Mouse (Mus musculus): ENCODE data around the gene Slamf9.

DNA sequence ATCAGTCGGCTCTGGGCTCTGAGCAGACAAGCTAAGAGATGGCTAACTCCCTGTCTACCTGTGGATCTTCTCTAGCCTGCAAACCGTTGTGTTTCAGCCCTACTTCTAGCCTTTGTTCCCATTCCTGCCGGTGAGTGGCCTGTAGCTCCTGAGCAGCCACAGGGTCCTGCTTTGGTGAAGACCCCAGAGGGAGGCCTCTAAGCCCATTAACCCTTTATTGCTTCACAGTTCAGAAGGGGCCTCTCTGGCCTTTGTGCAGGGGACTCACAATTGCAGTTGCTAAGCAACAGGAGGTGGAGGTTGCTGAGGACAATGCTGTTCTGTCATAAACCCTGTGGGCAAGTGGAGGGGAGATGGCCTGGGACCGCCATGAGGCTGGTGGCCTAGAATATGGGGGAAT, 11.1 kb downstream of the Slamf9 start:
- no peak for TF ChIP-seq CTCF (IDR thresholded peaks at IDR 0.05; ENCODE audit: low read depth, low read length)
- no peak for TF ChIP-seq POLR2A (IDR thresholded peaks at IDR 0.05; ENCODE audit: borderline replicate concordance, low read depth, low read length)
